Mouse (Mus musculus): ENCODE measurements around the gene Hoga1. TPM values are rescaled to one million over a fixed set of nuclear protein-coding genes. Genes with fewer than 3 reads are reported as not detected.
A peak's percentile ranks its signal among the peaks of the same experiment; 100 is the strongest.

The Hoga1 gene
- polyA plus RNA-seq (2016; fragmentation: Nextera tagmentation; extraction: Ambion mirVana), result 1.3 and 1.9 TPM in 2 replicates

DNA sequence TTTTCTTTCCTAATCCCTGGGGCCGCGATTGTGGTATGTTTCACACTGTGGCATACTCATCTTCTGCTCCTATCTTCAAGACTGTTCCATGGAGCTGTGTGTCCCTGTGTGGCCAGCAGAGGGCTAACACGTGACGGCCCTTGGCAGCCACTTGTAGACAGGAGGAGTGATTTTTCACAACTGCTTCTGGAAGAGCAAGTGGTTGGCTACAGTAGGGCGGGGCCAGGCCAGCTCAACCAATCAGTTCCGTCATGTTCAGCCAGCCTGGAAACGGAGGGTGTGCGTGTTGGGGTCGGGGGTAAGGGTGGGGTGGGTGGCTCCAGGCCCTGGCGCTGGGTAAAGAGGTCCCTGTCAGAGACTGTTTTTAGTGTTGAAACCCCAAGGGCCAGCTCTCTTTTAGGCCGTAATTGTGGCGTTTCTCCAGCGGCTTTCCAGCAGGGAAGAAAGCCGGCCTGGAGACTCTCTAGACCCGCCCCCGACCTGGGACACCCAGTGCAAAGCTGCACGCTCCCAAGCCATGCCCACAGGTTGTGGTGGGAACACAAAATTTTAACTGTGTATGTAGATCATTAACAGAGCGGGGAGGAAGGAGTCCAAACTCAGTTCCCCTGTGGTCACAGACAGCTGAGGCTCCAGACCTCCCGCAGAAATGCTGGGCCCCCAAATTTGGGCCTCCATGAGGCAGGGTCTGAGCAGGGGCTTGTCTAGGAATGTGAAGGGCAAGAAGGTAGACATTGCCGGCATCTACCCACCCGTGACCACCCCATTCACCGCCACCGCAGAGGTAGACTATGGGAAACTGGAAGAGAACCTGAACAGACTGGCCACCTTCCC lies at the start of gene Hoga1:
TSS of gene Hoga1 (plus strand) at position 342 of the 834 bp plus-strand sequence.
- peak; percentile 75; the same call in 1 of the 2 replicates for ATAC-seq (ENCODE audit: insufficient number of reproducible peaks, insufficient read depth, low FRiP score, low TSS enrichment)
- Histone ChIP-seq H3K4me2 (replicated peaks) (peak within 1 kb of the TSS; percentile 48), H3K9ac (0 out of 2 replicates have a peak within 1 kb of the TSS, but pooled peaks have one; percentile 15), H3K27ac (no peak within 1 kb of the TSS), H3K9me3 (no peaks in the 10 kb centered on the region), H3K4me1 (peaks cover 7% of the 10 kb centered on the region), H3K4me3 (peak within 1 kb of the TSS; percentile 31), H3K36me3 (no peaks in the 10 kb centered on the region), H3K27me3 (no peaks in the 10 kb centered on the region)
- WGBS, result 22% methylated on average over 23 of the region's 23 CpGs

DNA sequence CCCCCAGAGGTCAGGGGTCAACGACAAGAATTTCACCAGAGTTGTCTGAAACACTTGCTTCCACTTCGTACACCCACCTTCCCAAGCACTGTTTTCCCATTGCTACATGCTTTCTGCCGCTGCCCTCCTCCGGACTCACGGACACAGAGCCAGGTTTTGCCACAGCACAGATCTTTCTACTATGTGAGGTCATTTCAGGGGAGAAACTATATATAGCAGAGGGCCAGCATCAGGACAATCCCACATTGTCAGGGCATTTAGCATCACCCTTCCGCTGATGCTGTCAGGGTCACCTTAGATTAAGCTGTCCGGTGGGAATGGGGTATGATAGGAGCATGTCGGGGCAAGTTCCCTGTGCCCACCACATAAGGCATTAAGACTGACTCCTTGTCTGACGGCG lies 48.3 kb upstream of the Hoga1 start:
- 79% methylated on average over 10 of the region's 10 CpGs for WGBS
- no peak overlapping the region for H3K9ac ChIP-seq
- peaks cover 43% of the 10 kb centered on the region for H3K4me1 ChIP-seq
- no peaks in the 10 kb centered on the region for H3K36me3 ChIP-seq
- no peak overlapping the region for H3K27ac ChIP-seq
- no peak for ATAC-seq (ENCODE audit: insufficient number of reproducible peaks, insufficient read depth, low FRiP score, low TSS enrichment)
- no peak overlapping the region for H3K4me2 ChIP-seq (replicated peaks)
- no peak overlapping the region for H3K4me3 ChIP-seq
- no peaks in the 10 kb centered on the region for H3K9me3 ChIP-seq
- H3K27me3 ChIP-seq, result no peaks in the 10 kb centered on the region

DNA sequence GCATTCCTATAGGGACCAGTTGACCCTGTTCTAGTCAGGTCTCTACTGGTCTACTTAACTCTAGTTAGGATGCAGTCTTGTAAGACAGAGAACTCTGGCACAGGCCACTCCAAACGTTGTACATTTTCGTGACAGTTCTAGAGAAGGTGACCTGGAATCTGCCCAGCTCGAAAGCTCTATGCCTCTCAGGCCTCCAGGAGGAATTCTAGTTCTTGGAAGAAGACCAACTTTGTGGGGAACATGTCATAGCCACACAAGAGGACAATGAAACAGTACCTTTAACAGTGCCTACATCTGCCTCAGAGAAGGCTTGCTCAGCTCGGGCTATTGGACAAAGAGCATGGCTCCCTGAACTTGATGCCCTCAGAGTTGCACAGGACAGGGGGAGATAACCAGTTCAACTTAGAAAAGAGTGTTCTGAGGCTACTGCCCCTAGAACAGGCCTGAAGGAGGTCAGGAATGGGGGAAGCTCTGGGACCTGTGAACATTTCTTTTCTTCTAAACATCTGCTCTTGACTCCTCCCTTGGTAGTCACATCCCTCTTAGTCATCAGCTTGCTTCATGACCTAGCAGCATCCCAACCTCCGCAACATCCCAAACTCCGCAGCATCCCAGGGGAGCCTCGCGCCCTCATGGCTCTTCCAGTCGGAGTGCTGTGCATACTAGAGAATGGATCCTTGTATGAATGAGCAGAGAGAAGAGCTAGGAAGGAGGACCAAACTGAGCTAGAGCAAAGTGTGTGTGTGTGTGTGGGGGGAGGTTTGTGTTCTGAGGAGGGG lies 46.5 kb upstream of the Hoga1 start:
- no peak overlapping the region for H3K27ac ChIP-seq
- no peaks in the 10 kb centered on the region for H3K36me3 ChIP-seq
- no peak overlapping the region for H3K9ac ChIP-seq
- H3K27me3 ChIP-seq, result no peaks in the 10 kb centered on the region
- peaks cover 39% of the 10 kb centered on the region for H3K4me1 ChIP-seq
- no peak overlapping the region for H3K4me3 ChIP-seq
- 89% methylated on average over 9 of the region's 9 CpGs for WGBS
- no peaks in the 10 kb centered on the region for H3K9me3 ChIP-seq
- H3K4me2 ChIP-seq (replicated peaks), result no peak overlapping the region
- no peak for ATAC-seq (ENCODE audit: insufficient number of reproducible peaks, insufficient read depth, low FRiP score, low TSS enrichment)

DNA sequence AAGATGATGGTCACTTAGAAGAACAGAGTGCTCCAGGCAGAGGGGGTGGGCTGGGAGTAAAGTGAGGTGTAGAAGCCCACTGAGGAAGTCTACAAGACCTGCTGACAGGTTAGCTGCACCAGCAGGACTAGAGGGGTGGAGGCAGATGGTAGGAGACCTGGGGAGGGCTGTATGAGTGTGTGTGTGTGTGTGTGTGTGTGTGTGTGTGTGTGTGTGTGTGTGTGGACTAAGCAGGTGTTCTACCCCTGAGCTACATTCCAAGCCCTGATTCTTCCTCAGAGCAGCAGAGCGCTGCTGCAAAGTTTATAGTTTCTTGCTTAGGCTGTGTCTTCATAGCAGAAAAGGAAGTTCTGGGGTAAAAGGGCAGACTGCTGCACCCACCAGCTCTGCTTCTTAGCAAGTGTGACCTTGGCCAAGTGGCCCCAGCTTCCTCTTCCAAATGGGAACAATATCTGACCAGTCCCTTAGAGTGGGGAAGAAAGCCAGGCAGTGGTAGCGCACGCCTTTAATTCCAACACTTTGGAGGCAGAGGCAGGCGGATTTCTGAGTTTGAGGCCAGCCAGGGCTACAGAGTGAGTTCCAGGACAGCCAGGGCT lies 45.6 kb upstream of the Hoga1 start:
- Histone ChIP-seq H3K4me2 (replicated peaks) (no peak overlapping the region), H3K4me1 (peaks cover 38% of the 10 kb centered on the region), H3K4me3 (no peak overlapping the region), H3K36me3 (no peaks in the 10 kb centered on the region), H3K9ac (no peak overlapping the region), H3K9me3 (no peaks in the 10 kb centered on the region), H3K27ac (peak overlapping the region; percentile 63), H3K27me3 (no peaks in the 10 kb centered on the region)
- no peak for ATAC-seq (ENCODE audit: insufficient number of reproducible peaks, insufficient read depth, low FRiP score, low TSS enrichment)
- 84% methylated on average over 4 of the region's 4 CpGs for WGBS

DNA sequence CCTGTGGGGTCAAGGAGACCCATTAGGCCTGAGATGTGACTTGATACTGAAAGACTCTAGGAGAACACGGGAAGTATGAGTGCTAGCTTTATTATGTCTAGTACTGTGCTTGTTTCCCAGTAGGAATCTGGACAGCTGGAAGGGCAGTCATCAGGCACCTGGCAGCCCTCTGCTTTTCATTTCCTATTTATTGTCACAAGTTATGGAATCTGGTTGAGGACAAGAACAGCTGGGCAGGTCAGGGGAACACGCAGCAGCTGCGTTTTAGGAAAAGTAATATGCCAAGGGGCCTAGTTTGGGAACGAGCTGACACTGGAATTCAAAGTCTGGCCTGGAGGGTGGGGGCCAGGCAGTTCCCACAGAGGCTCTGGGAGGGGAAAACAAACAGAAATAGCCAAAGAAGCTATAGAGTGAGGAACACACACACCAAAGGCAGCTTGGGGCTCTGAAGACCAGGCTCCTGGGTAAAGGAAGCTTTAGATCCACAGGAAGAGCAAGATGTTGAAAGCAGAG lies 44.9 kb upstream of the Hoga1 start:
- Histone ChIP-seq H3K27ac (peak overlapping the region; percentile 63), H3K4me3 (no peak overlapping the region), H3K9ac (no peak overlapping the region), H3K9me3 (no peaks in the 10 kb centered on the region), H3K36me3 (no peaks in the 10 kb centered on the region), H3K4me1 (peaks cover 32% of the 10 kb centered on the region), H3K4me2 (replicated peaks) (no peak overlapping the region), H3K27me3 (no peaks in the 10 kb centered on the region)
- 31% methylated on average over 4 of the region's 4 CpGs for whole genome bisulfite sequencing
- no peak for ATAC-seq (ENCODE audit: insufficient number of reproducible peaks, insufficient read depth, low FRiP score, low TSS enrichment)

DNA sequence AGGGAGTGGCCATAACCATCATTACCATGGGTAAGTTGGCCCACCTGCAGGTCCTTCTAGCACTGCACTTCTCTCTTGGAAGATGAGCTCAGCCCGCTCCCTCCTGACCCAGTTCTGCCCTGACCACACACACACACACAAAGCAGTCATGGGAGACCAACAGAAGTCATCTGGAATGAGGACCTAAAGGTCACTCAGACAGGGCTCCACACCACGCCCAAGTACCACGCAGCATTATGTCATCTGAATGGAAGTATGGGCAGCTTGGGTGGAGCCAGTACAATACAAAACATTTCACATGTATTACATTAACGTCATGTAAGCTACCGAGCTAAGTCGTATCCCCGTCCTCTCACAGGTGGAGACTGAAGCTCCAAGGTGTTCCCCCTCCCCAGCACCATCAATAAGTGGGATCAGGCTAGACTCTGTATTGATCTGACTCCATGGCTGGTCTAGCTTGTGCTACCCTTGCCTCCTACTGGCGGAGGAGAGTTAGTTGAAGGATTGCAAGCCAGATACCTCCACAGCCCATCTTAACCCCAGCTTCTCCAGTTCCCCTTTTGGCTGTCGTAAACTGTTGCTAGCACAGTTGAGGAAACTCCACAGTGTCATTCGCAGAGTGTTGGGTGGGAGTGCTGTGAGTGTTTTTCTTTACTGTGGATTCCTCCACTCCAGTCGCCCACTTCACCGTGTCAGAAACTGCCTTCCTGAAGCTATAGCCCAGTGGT lies 44.0 kb upstream of the Hoga1 start:
- Histone ChIP-seq H3K27me3 (no peaks in the 10 kb centered on the region), H3K4me1 (peaks cover 34% of the 10 kb centered on the region), H3K36me3 (no peaks in the 10 kb centered on the region), H3K4me2 (replicated peaks) (no peak overlapping the region), H3K27ac (peak overlapping the region; percentile 63), H3K4me3 (no peak overlapping the region), H3K9me3 (no peaks in the 10 kb centered on the region), H3K9ac (no peak overlapping the region)
- WGBS, result 90% methylated on average over 12 of the region's 12 CpGs
- no peak for ATAC-seq (ENCODE audit: insufficient number of reproducible peaks, insufficient read depth, low FRiP score, low TSS enrichment)

DNA sequence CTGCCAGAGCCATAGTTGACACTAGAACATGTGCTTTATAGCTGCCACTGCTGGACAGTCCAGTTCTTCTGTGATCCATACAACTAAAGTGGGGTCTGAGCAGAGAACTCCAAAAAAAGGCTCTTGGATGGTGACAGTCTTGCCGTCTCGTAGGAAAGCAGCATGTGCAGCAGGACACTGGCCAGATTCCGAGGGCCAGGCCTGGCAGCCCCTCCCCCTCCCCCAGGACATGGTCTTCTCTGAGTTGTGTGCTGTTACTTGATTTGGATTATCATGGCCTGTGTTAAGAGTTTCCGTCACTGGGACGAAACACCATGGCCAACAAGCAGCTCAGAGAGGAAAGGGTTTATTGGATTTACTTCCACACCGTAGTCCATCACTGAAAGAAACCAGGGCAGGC lies 41.2 kb upstream of the Hoga1 start:
- Histone ChIP-seq H3K27me3 (no peaks in the 10 kb centered on the region), H3K4me2 (replicated peaks) (no peak overlapping the region), H3K4me1 (peaks cover 40% of the 10 kb centered on the region), H3K27ac (no peak overlapping the region), H3K4me3 (no peak overlapping the region), H3K9me3 (no peaks in the 10 kb centered on the region), H3K36me3 (no peaks in the 10 kb centered on the region), H3K9ac (no peak overlapping the region)
- WGBS, result 71% methylated on average over 6 of the region's 6 CpGs
- no peak for ATAC-seq (ENCODE audit: insufficient number of reproducible peaks, insufficient read depth, low FRiP score, low TSS enrichment)

DNA sequence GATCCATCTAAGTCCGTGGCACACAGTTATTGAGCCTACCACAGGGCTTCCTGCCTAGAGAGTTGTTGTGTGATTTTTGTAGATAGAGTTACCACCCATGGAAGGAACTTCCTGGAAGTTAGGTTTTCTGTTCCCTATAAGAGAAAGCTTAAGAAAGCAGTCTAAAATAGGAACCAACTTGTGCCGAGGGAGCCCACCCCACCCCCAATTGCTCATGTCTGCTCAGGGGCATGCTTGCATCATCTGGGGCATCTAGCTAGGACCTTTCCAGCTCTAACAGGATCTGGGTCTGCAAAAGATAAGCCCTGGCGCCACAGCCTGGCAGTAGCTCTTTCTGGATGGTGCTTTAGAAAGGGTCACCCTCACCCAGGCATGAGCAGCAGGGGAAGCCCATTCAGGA lies 39.8 kb upstream of the Hoga1 start:
- ATAC-seq (ENCODE audit: insufficient number of reproducible peaks, insufficient read depth, low FRiP score, low TSS enrichment), result no peak
- H3K4me1 ChIP-seq, result peaks cover 30% of the 10 kb centered on the region
- no peaks in the 10 kb centered on the region for H3K36me3 ChIP-seq
- H3K4me2 ChIP-seq (replicated peaks), result no peak overlapping the region
- H3K27ac ChIP-seq, result no peak overlapping the region
- no peak overlapping the region for H3K4me3 ChIP-seq
- H3K9me3 ChIP-seq, result no peaks in the 10 kb centered on the region
- no peak overlapping the region for H3K9ac ChIP-seq
- 78% methylated on average over 3 of the region's 3 CpGs for WGBS
- no peaks in the 10 kb centered on the region for H3K27me3 ChIP-seq

DNA sequence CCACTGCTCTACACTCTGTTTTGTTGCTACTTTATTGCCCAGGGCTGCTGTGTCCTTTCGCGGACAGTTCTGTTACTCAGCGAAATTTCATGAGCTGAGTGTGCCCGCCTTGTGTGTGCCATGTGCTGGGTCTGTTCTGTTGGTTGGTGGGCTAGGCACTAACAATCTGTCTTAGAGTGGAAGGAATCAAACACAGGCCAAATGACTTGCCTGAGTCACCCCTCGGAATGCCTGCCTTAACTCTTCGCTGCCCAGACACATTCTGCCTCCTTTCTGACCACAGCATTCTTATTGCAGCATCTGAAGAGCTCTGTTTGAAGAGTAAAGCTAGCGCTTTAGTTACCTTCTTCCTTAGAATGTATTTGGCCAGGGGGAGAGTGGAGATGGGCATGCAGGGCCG lies 38.8 kb upstream of the Hoga1 start:
- no peak overlapping the region for H3K4me2 ChIP-seq (replicated peaks)
- no peak overlapping the region for H3K9ac ChIP-seq
- no peaks in the 10 kb centered on the region for H3K9me3 ChIP-seq
- H3K27me3 ChIP-seq, result no peaks in the 10 kb centered on the region
- H3K4me1 ChIP-seq, result peaks cover 23% of the 10 kb centered on the region
- WGBS, result 66% methylated on average over 8 of the region's 8 CpGs
- H3K27ac ChIP-seq, result no peak overlapping the region
- no peak for ATAC-seq (ENCODE audit: insufficient number of reproducible peaks, insufficient read depth, low FRiP score, low TSS enrichment)
- no peaks in the 10 kb centered on the region for H3K36me3 ChIP-seq
- H3K4me3 ChIP-seq, result no peak overlapping the region

DNA sequence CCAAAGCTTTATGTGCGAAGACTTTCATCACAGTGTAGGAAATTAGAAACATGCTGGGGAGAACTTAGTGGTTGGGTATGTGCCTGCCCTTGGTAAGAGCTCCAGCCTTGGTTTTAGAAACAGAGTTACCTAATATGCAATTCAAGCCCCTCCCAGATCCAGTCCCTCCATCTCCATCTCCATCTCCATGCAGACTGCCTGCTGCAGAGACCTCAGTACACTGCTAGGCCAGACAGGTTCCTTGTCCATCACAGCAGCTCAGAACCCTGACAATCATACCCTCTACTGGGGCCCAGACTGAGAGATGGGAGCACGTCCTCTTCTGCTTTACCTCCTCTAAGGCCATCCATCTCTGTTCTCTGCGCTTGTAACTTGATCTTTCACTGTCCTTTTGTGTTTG lies 36.8 kb upstream of the Hoga1 start:
- 44% methylated on average over 3 of the region's 3 CpGs for WGBS
- Histone ChIP-seq H3K27ac (0 out of 2 replicates have a peak overlapping the region, but pooled peaks have one; percentile 8), H3K9ac (no peak overlapping the region)

DNA sequence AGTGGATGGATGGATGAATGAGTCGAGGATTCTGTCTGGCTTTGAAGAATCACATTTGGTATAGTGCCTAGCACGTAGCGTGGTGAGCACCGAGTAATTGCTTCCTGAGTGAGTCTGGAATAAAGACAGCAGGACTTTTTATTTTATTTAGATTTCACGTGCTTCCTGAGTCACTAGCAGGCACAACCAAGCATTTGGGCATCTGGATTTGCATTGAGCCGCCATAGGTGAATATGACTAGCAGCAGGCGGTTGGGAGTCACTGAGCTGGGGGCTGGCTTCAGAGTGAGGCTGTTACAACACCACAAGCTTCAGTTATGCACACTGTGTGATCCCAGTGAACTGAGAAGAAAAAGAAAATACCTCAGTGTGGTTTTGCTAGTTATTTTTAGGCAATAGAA lies 36.3 kb upstream of the Hoga1 start:
- Histone ChIP-seq H3K27me3 (no peaks in the 10 kb centered on the region), H3K9me3 (no peaks in the 10 kb centered on the region), H3K4me2 (replicated peaks) (no peak overlapping the region), H3K36me3 (no peaks in the 10 kb centered on the region), H3K27ac (0 out of 2 replicates have a peak overlapping the region, but pooled peaks have one; percentile 8), H3K4me1 (peaks cover 23% of the 10 kb centered on the region), H3K4me3 (no peak overlapping the region), H3K9ac (no peak overlapping the region)
- ATAC-seq (ENCODE audit: insufficient number of reproducible peaks, insufficient read depth, low FRiP score, low TSS enrichment), result no peak
- 38% methylated on average over 7 of the region's 7 CpGs for WGBS

More for the DNA sequence above, 36.8 kb upstream of the Hoga1 start:
- H3K9me3 ChIP-seq, result no peaks in the 10 kb centered on the region
- no peaks in the 10 kb centered on the region for H3K36me3 ChIP-seq
- no peak overlapping the region for H3K4me3 ChIP-seq
- H3K4me1 ChIP-seq, result peaks cover 23% of the 10 kb centered on the region
- no peaks in the 10 kb centered on the region for H3K27me3 ChIP-seq
- ATAC-seq (ENCODE audit: insufficient number of reproducible peaks, insufficient read depth, low FRiP score, low TSS enrichment), result no peak
- H3K4me2 ChIP-seq (replicated peaks), result no peak overlapping the region
